Mouse (Mus musculus): ENCODE data around the gene Cep131. TPM values are rescaled to one million over a fixed set of nuclear protein-coding genes. Genes with fewer than 3 reads are reported as not detected.

Cep131 gene
- polyA plus RNA-seq, 1 experiment: 12.2 TPM

DNA sequence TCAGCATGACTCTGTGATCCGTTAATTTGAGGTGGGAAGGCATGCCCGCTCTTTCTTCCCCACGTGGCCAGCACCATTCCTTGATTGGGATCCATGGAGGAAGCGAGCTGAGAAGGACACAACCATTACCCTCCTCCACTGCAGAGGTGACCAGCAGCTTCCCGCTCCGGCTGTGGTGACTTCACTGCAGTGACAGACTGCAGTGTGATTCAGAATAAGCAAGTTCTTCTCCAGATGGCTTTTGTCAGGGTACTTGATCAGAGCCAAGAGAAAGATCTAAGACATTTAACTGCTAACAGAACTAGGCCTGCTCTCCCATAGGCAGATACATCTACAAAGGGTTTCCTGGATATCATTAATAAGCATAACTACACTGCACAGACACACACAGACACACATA is 6.3 kb downstream of the Cep131 start:
- Histone ChIP-seq H3K36me3 (ENCODE audit: control insufficient read depth, insufficient read depth) (no peaks in the 10 kb centered on the region), H3K4me3 (no peak overlapping the region), H3K27me3 (ENCODE audit: control insufficient read depth, insufficient read depth, insufficient read length) (no peaks in the 10 kb centered on the region), H3ac (ENCODE audit: control insufficient read depth, insufficient read length) (no peak overlapping the region), H3K4me2 (ENCODE audit: low read depth) (no peak overlapping the region), H3K79me2 (ENCODE audit: control insufficient read depth, insufficient read depth) (no peaks in the 10 kb centered on the region)
- no peak for TF ChIP-seq MAX (IDR thresholded peaks at IDR 0.05; ENCODE audit: low read depth)
- no peak for TF ChIP-seq SRF (IDR thresholded peaks at IDR 0.05; ENCODE audit: control insufficient read depth, insufficient read length, low read depth)
- TF ChIP-seq CEBPB (IDR thresholded peaks at IDR 0.05; ENCODE audit: insufficient read depth, poor library complexity, severe bottlenecking): no peak
- no peak for TF ChIP-seq REST (IDR thresholded peaks at IDR 0.05; ENCODE audit: insufficient read depth, insufficient read length)
- no peak for TF ChIP-seq MYOG (IDR thresholded peaks at IDR 0.05; ENCODE audit: control insufficient read depth in 1 of 3, insufficient read depth in 1 of 3, insufficient read length in 2 of 3, low read depth in 2 of 3)
- no peak for TF ChIP-seq POLR2A (IDR thresholded peaks at IDR 0.05; ENCODE audit: insufficient read length, low read depth)
- no peak for TF ChIP-seq TCF12 (IDR thresholded peaks at IDR 0.05; ENCODE audit: insufficient read depth, poor library complexity, severe bottlenecking)
- TF ChIP-seq TCF3 (IDR thresholded peaks at IDR 0.05; ENCODE audit: insufficient read length, low read depth): no peak
- TF ChIP-seq MYOD1 (IDR thresholded peaks at IDR 0.05; ENCODE audit: control insufficient read depth in 1 of 3, insufficient read length in 2 of 3, low read depth in 2 of 3): no peak

- no peak for TF ChIP-seq MYOG (IDR thresholded peaks at IDR 0.05; ENCODE audit: control insufficient read depth in 1 of 3, insufficient read depth in 1 of 3, insufficient read length in 2 of 3, low read depth in 2 of 3)
- TF ChIP-seq CEBPB (IDR thresholded peaks at IDR 0.05; ENCODE audit: insufficient read depth, poor library complexity, severe bottlenecking): no peak
- no peak for TF ChIP-seq MYOD1 (IDR thresholded peaks at IDR 0.05; ENCODE audit: control insufficient read depth in 1 of 3, insufficient read length in 2 of 3, low read depth in 2 of 3)
- no peak for TF ChIP-seq POLR2A (IDR thresholded peaks at IDR 0.05; ENCODE audit: insufficient read length, low read depth)
- TF ChIP-seq TCF12 (IDR thresholded peaks at IDR 0.05; ENCODE audit: insufficient read depth, poor library complexity, severe bottlenecking): no peak
- TF ChIP-seq USF1 (IDR thresholded peaks at IDR 0.05; ENCODE audit: low read depth): no peak
- no peak for TF ChIP-seq TCF3 (IDR thresholded peaks at IDR 0.05; ENCODE audit: insufficient read length, low read depth)
- no peak for TF ChIP-seq SRF (IDR thresholded peaks at IDR 0.05; ENCODE audit: control insufficient read depth, insufficient read length, low read depth)
- TF ChIP-seq POLR2AphosphoS2 (IDR thresholded peaks at IDR 0.05; ENCODE audit: insufficient read length, low read depth): no peak
- no peak for TF ChIP-seq REST (IDR thresholded peaks at IDR 0.05; ENCODE audit: insufficient read depth, insufficient read length)
- no peak for TF ChIP-seq MAX (IDR thresholded peaks at IDR 0.05; ENCODE audit: low read depth)
- TF ChIP-seq E2F4 (IDR thresholded peaks at IDR 0.05; ENCODE audit: insufficient read depth): no peak
- no peaks in the 10 kb centered on the region for H3K36me3 ChIP-seq (ENCODE audit: control insufficient read depth, insufficient read depth)
Observed at GRCm38 (mm10) chr11:120076191-120076590, 10.4 kb downstream of the Cep131 start.

DNA sequence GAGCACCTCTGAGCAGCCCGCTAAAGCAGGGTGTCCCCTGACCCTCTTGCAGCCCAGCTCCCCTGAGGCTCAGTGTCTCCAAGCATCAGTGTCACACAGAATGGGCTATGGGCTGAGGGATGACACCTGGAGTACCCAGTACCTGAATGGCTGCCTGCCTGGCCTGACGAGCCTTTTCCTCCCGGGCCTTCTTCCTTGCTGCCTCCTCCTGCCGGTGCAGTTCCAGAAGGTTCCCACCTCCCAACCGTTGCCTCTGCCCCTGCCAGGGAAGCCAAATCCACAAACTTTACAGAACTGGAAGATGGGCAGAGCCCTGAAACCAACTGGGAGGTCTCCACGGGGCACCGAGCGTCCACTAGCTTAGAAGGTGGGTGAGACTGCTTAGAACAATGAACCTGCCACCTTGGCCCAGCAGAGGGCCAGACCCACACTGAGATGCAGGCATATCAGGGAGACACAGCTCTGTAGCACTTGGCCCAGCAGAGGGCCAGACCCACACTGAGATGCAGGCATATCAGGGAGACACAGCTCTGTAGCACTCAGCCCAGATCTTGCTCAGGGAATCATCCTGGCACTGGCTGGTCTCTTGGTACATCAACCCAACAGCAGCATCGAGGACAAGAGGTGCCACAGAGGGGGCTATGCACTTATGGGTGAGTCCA is 13.5 kb downstream of the Cep131 start:
- H3ac ChIP-seq (ENCODE audit: control insufficient read depth, insufficient read length): no peak overlapping the region
- no peaks in the 10 kb centered on the region for H3K36me3 ChIP-seq (ENCODE audit: control insufficient read depth, insufficient read depth)
- TF ChIP-seq TCF3 (IDR thresholded peaks at IDR 0.05; ENCODE audit: insufficient read length, low read depth) (no peak), E2F4 (IDR thresholded peaks at IDR 0.05; ENCODE audit: insufficient read depth) (no peak), POLR2A (IDR thresholded peaks at IDR 0.05; ENCODE audit: insufficient read length, low read depth) (no peak), USF1 (IDR thresholded peaks at IDR 0.05; ENCODE audit: low read depth) (no peak), MYOG (IDR thresholded peaks at IDR 0.05; ENCODE audit: control insufficient read depth in 1 of 3, insufficient read depth in 1 of 3, insufficient read length in 2 of 3, low read depth in 2 of 3) (no peak), CEBPB (IDR thresholded peaks at IDR 0.05; ENCODE audit: insufficient read depth, poor library complexity, severe bottlenecking) (no peak), MYOD1 (IDR thresholded peaks at IDR 0.05; ENCODE audit: control insufficient read depth in 1 of 3, insufficient read length in 2 of 3, low read depth in 2 of 3) (no peak), SRF (IDR thresholded peaks at IDR 0.05; ENCODE audit: control insufficient read depth, insufficient read length, low read depth) (no peak), TCF12 (IDR thresholded peaks at IDR 0.05; ENCODE audit: insufficient read depth, poor library complexity, severe bottlenecking) (no peak), MAX (IDR thresholded peaks at IDR 0.05; ENCODE audit: low read depth) (no peak)

More at GRCm38 (mm10) chr11:120076191-120076590, 10.4 kb downstream of the Cep131 start:
- no peak overlapping the region for H3K4me3 ChIP-seq
- no peak overlapping the region for H3ac ChIP-seq (ENCODE audit: control insufficient read depth, insufficient read length)
- no peaks in the 10 kb centered on the region for H3K27me3 ChIP-seq (ENCODE audit: control insufficient read depth, insufficient read depth, insufficient read length)
- no peak overlapping the region for H3K4me2 ChIP-seq (ENCODE audit: low read depth)
- H3K79me2 ChIP-seq (ENCODE audit: control insufficient read depth, insufficient read depth): no peaks in the 10 kb centered on the region

DNA sequence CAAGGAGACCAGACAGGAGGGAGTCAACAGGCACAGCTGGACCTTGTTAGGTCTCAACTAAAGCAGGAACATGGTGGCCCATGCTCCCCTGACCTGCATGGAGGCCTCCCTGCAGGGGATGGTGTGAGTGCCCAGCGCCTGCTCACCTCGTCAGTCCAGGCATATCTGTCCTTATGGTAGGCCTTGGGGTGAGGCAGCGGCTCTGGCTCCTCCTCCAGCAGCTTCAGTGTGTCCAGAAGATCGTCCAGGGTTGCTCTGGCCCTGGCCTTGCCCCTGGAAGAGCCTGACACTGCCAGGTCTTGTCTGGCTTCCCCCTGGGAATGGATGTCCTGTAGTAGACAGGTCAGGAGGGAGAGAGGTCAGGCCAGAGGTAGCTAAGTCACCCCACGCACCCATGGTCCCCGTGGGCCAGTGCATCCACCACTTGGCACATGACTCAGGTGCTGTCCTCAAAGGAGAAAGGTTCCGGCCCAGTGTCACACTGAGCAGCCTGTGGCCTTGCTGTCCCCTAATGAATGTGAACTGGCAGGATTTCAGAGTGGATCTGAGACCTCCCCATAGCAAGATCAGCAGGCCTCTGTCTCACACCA is 14.8 kb downstream of the Cep131 start:
- Histone ChIP-seq H3K36me3 (ENCODE audit: control insufficient read depth, insufficient read depth) (no peaks in the 10 kb centered on the region), H3ac (ENCODE audit: control insufficient read depth, insufficient read length) (no peak overlapping the region), H3K79me2 (ENCODE audit: control insufficient read depth, insufficient read depth) (no peaks in the 10 kb centered on the region), H3K4me2 (ENCODE audit: low read depth) (no peak overlapping the region), H3K4me3 (no peak overlapping the region), H3K27me3 (ENCODE audit: control insufficient read depth, insufficient read depth, insufficient read length) (no peaks in the 10 kb centered on the region)
- no peak for TF ChIP-seq SRF (IDR thresholded peaks at IDR 0.05; ENCODE audit: control insufficient read depth, insufficient read length, low read depth)
- no peak for TF ChIP-seq POLR2AphosphoS2 (IDR thresholded peaks at IDR 0.05; ENCODE audit: insufficient read length, low read depth)
- TF ChIP-seq POLR2A (IDR thresholded peaks at IDR 0.05; ENCODE audit: insufficient read length, low read depth): no peak
- TF ChIP-seq USF1 (IDR thresholded peaks at IDR 0.05; ENCODE audit: low read depth): no peak
- no peak for TF ChIP-seq TCF3 (IDR thresholded peaks at IDR 0.05; ENCODE audit: insufficient read length, low read depth)
- no peak for TF ChIP-seq REST (IDR thresholded peaks at IDR 0.05; ENCODE audit: insufficient read depth, insufficient read length)
- no peak for TF ChIP-seq MAX (IDR thresholded peaks at IDR 0.05; ENCODE audit: low read depth)
- TF ChIP-seq CEBPB (IDR thresholded peaks at IDR 0.05; ENCODE audit: insufficient read depth, poor library complexity, severe bottlenecking): no peak
- no peak for TF ChIP-seq E2F4 (IDR thresholded peaks at IDR 0.05; ENCODE audit: insufficient read depth)
- TF ChIP-seq MYOD1 (IDR thresholded peaks at IDR 0.05; ENCODE audit: control insufficient read depth in 1 of 3, insufficient read length in 2 of 3, low read depth in 2 of 3): no peak
- no peak for TF ChIP-seq TCF12 (IDR thresholded peaks at IDR 0.05; ENCODE audit: insufficient read depth, poor library complexity, severe bottlenecking)
- no peak for TF ChIP-seq MYOG (IDR thresholded peaks at IDR 0.05; ENCODE audit: control insufficient read depth in 1 of 3, insufficient read depth in 1 of 3, insufficient read length in 2 of 3, low read depth in 2 of 3)

More for the DNA sequence above, 13.5 kb downstream of the Cep131 start:
- H3K79me2 ChIP-seq (ENCODE audit: control insufficient read depth, insufficient read depth): no peaks in the 10 kb centered on the region
- no peaks in the 10 kb centered on the region for H3K27me3 ChIP-seq (ENCODE audit: control insufficient read depth, insufficient read depth, insufficient read length)
- no peak overlapping the region for H3K4me2 ChIP-seq (ENCODE audit: low read depth)
- no peak overlapping the region for H3K4me3 ChIP-seq
